Mouse (Mus musculus): ENCODE results near the gene Tfec. TPM values are rescaled to one million over a fixed set of nuclear protein-coding genes. Genes with fewer than 3 reads are reported as not detected.

Gene Tfec
- polyA plus RNA-seq (2016; fragmentation: Nextera tagmentation; extraction: Ambion mirVana): 0.24 and 0.26 TPM in 2 replicates

DNA sequence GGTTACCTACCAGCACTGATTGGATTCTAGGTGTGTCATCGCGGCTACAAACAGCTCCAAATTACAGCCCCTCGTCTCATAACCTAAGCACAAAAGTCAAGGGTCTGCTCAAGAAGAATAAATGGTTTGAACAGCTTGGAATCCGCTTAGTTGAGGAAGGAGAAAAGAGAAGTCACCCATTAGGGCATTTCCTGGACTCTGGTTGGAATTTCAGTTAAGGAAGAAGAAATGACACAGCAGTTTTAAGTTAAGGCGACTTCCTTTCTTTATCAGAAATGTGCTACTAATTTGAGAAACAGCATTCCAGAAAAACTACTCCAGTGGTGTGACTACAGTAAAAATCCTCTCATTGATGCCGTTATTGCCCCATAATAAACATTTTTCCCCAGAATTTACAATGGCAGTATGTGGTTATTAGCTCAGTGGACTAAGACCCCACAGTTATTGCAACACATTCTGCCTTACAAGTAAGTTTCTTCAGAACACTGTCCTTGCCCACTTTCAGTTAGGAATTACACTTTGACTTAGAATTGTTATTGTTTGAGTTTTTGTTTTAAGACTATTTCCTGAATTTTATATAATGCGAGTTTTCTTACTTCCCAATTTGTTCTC is at the start of gene Tfec:
Gene Tfec, minus strand, starts transcription at position 191 of the 612 bp plus-strand sequence.
- 68% methylated on average over 7 of the region's 7 CpGs for WGBS
- H3K4me3 ChIP-seq: no peak within 1 kb of the TSS
- H3K4me2 ChIP-seq: no peak within 1 kb of the TSS
- no peaks in the 10 kb centered on the region for H3K9me3 ChIP-seq (replicated peaks)
- no peaks in the 10 kb centered on the region for H3K4me1 ChIP-seq (replicated peaks)
- no peak within 1 kb of the TSS for H3K9ac ChIP-seq
- no peak for ATAC-seq (ENCODE audit: insufficient number of reproducible peaks, low FRiP score)
- H3K27ac ChIP-seq (ENCODE audit: poor library complexity, severe bottlenecking): no peak within 1 kb of the TSS
- no peaks in the 10 kb centered on the region for H3K27me3 ChIP-seq (replicated peaks)
- H3K36me3 ChIP-seq: no peaks in the 10 kb centered on the region

DNA sequence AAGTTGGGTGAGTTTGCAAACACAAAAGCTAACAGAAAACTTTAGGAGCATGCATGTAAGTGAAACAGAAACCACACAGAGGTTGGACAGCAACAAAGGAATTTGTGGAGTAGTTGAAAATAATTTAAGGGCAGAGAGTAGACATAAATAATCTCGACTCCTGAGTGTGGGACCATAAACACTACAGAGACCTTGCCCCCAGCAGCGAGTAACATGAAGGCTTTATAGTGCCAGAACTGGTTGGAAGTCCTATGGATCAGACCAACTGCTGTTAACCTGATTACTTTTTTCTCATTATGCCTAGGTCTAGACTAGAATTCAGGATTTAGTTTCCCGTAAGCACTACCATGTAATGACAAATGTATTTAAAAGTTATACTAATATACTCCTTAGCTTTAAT is 49.6 kb upstream of the Tfec start:
- Histone ChIP-seq H3K9me3 (replicated peaks) (no peaks in the 10 kb centered on the region), H3K27ac (ENCODE audit: poor library complexity, severe bottlenecking) (no peak overlapping the region), H3K27me3 (replicated peaks) (no peaks in the 10 kb centered on the region), H3K36me3 (no peaks in the 10 kb centered on the region), H3K4me2 (no peak overlapping the region), H3K4me1 (replicated peaks) (no peaks in the 10 kb centered on the region), H3K4me3 (no peak overlapping the region), H3K9ac (no peak overlapping the region)
- no peak for ATAC-seq (ENCODE audit: insufficient number of reproducible peaks, low FRiP score)
- WGBS: 66% methylated on average over 3 of the region's 3 CpGs

DNA sequence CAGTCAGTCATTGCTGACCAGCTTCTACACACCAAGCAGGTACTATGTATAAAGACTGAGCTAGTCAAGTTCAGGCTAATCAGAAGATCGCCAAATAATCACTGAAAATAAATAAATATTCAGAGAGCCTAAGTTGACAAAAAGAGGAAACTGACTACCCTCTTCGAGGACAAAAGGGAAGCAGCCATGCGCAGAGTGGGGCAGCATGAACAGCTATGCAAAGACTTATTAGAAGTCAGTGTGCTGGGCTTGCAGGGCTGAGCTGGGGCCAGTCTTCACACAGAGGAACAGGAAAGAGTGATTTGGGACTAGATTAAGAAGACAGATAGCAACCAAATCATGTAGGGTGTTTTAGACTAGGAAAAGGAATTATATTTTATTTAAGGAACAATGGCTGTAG is 45.3 kb upstream of the Tfec start:
- no peak for ATAC-seq (ENCODE audit: insufficient number of reproducible peaks, low FRiP score)
- no peak overlapping the region for H3K4me2 ChIP-seq
- H3K4me3 ChIP-seq: no peak overlapping the region
- H3K4me1 ChIP-seq (replicated peaks): no peaks in the 10 kb centered on the region
- no peak overlapping the region for H3K9ac ChIP-seq
- WGBS: 76% methylated on average over 3 of the region's 3 CpGs
- no peaks in the 10 kb centered on the region for H3K9me3 ChIP-seq (replicated peaks)
- H3K27me3 ChIP-seq (replicated peaks): no peaks in the 10 kb centered on the region
- H3K36me3 ChIP-seq: no peaks in the 10 kb centered on the region
- H3K27ac ChIP-seq (ENCODE audit: poor library complexity, severe bottlenecking): no peak overlapping the region

DNA sequence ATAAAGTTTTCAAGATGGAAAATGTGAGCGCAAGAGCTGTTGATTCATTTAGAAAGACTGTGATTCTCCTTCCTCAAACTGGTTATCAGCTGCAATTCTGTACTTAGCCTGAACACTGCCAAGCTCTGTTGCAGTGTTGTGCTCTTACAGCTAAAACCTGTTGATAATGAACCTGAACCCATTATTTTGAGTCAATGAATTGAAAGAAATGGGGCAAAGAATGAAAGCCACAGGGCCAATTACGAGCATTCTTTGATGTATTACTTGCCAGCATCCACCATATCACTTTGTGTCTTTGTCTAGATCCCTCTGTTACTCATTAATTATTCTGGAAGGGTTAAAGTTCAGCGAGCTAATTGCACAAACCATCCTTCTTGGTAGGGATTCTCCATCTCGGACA is 44.2 kb upstream of the Tfec start:
- H3K4me1 ChIP-seq (replicated peaks): no peaks in the 10 kb centered on the region

DNA sequence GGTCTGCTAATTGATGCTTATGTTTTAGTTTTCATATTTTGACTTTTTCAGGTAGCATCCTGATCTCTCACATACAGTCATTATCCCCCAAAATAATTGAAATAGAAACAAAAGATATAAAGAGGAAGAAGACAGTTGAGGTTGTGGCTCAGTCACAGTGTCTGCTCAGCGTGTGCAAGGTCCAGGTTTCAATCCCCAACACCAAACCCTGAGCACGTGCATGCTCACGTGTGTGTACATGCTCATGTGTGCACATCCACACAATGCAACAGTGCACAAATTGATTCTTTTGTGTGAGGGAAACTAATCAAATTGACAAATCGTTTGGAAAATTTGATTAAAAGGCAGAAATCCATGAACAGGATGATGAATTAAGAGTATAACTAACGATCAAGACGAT is 32.8 kb upstream of the Tfec start:
- WGBS: 81% methylated on average over 6 of the region's 6 CpGs
- ATAC-seq (ENCODE audit: insufficient number of reproducible peaks, low FRiP score): no peak

More for the DNA sequence above, 44.2 kb upstream of the Tfec start:
- Histone ChIP-seq H3K9me3 (replicated peaks) (no peaks in the 10 kb centered on the region), H3K4me3 (no peak overlapping the region), H3K9ac (no peak overlapping the region), H3K27ac (ENCODE audit: poor library complexity, severe bottlenecking) (no peak overlapping the region), H3K4me2 (no peak overlapping the region), H3K27me3 (replicated peaks) (no peaks in the 10 kb centered on the region), H3K36me3 (no peaks in the 10 kb centered on the region)
- WGBS: 77% methylated on average over 4 of the region's 4 CpGs
- ATAC-seq (ENCODE audit: insufficient number of reproducible peaks, low FRiP score): no peak

DNA sequence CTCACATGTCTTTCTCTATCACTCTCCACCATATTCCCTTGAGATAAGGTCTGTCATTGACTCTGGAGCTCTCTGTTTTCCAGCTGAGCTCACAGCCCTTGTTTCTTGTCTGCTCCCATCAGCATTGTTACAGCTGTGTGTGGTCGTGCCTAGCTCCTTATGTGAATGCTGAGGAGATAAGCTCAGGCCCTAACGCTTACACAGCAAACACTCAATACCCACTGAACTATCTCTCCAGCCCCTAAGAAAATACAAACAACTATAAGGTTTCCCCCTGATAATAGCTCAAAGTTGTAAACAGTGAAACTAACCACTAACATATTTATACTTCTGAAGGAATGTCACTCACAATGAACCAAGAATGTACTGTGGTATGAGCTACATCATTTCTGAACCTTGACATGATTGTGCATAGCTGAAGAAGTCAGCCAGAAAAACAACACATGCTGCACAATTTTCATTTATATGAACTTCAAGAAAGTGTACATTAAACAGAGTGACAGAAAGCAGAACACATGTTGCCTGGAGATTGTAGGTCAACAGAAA is 21.9 kb upstream of the Tfec start:
- no peak overlapping the region for H3K4me3 ChIP-seq
- H3K9ac ChIP-seq: no peak overlapping the region
- no peak overlapping the region for H3K27ac ChIP-seq (ENCODE audit: poor library complexity, severe bottlenecking)
- WGBS: 2% methylated on average over 2 of the region's 2 CpGs
- no peak overlapping the region for H3K4me2 ChIP-seq
- H3K9me3 ChIP-seq (replicated peaks): no peaks in the 10 kb centered on the region
- no peak for ATAC-seq (ENCODE audit: insufficient number of reproducible peaks, low FRiP score)
- H3K27me3 ChIP-seq (replicated peaks): no peaks in the 10 kb centered on the region
- H3K4me1 ChIP-seq (replicated peaks): no peaks in the 10 kb centered on the region
- no peaks in the 10 kb centered on the region for H3K36me3 ChIP-seq

More for the DNA sequence above, 32.8 kb upstream of the Tfec start:
- Histone ChIP-seq H3K27ac (ENCODE audit: poor library complexity, severe bottlenecking) (no peak overlapping the region), H3K4me3 (no peak overlapping the region), H3K9ac (no peak overlapping the region), H3K36me3 (no peaks in the 10 kb centered on the region), H3K4me2 (no peak overlapping the region), H3K9me3 (replicated peaks) (no peaks in the 10 kb centered on the region), H3K4me1 (replicated peaks) (no peaks in the 10 kb centered on the region), H3K27me3 (replicated peaks) (no peaks in the 10 kb centered on the region)

DNA sequence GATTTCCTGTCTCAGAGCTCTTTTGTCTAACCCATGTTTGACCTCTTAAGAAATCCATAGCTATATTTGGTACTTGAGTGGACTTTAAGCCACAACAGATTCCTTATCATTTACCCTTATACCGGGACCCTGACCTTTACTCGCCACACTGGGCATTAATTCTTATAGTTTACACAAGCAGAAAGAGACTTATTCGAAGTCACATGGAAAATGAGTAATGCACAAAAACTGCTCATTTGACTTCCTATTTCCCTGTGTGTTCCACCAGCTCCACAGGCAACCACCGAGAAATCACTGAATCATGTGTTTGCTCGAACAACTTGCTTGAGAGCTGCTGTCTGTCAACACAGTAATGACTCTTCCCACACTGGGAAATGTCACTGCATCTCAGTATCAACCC is 6.4 kb downstream of the Tfec start:
- no peak overlapping the region for H3K4me3 ChIP-seq
- H3K9me3 ChIP-seq (replicated peaks): no peaks in the 10 kb centered on the region
- no peaks in the 10 kb centered on the region for H3K4me1 ChIP-seq (replicated peaks)
- no peak overlapping the region for H3K4me2 ChIP-seq
- H3K27ac ChIP-seq (ENCODE audit: poor library complexity, severe bottlenecking): no peak overlapping the region
- WGBS: 41% methylated on average over 5 of the region's 5 CpGs
- no peak for ATAC-seq (ENCODE audit: insufficient number of reproducible peaks, low FRiP score)
- no peak overlapping the region for H3K9ac ChIP-seq
- H3K36me3 ChIP-seq: no peaks in the 10 kb centered on the region
- no peaks in the 10 kb centered on the region for H3K27me3 ChIP-seq (replicated peaks)

DNA sequence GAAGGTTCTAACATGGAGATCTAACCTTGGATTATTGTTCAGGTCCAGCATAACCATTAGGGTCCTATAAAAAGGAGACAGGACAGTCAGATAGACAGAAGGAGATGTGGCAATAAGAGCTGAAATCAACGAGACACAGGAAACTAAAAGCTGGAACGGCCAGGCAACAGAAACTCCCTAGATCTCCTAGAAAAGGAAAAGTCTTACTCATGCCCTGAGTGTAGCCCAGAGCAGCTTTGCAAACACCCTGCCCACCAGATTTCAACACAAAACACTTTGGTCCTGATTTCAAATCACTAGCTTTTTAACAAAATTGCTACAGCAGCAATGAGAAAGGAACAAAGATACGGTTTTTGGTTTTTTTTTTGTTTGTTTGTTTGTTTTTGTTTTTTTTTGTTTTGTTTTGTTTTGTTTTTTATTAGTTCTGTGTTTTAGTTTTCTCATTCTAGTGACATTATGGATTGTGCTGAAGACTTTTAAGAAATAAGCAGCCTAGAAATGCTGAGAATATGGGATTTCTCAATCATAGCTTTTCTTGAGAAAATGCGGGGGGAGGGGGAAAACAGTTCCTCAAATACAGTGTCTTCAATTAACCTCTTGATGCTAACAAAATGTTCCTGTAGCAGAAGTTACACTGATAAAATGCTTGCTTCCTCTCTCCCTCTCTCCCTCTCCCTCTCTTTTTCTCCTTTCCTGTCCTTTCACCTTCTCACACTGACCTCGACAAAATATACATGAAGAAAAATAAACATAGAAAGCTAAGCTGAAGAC is 14.5 kb downstream of the Tfec start:
- H3K4me1 ChIP-seq (replicated peaks): no peaks in the 10 kb centered on the region
- no peaks in the 10 kb centered on the region for H3K9me3 ChIP-seq (replicated peaks)
- no peak overlapping the region for H3K27ac ChIP-seq (ENCODE audit: poor library complexity, severe bottlenecking)
- H3K36me3 ChIP-seq: no peaks in the 10 kb centered on the region
- WGBS: 59% methylated on average over 5 of the region's 5 CpGs
- no peak overlapping the region for H3K9ac ChIP-seq
- H3K4me3 ChIP-seq: no peak overlapping the region
- H3K4me2 ChIP-seq: no peak overlapping the region
- no peaks in the 10 kb centered on the region for H3K27me3 ChIP-seq (replicated peaks)
- ATAC-seq (ENCODE audit: insufficient number of reproducible peaks, low FRiP score): no peak

DNA sequence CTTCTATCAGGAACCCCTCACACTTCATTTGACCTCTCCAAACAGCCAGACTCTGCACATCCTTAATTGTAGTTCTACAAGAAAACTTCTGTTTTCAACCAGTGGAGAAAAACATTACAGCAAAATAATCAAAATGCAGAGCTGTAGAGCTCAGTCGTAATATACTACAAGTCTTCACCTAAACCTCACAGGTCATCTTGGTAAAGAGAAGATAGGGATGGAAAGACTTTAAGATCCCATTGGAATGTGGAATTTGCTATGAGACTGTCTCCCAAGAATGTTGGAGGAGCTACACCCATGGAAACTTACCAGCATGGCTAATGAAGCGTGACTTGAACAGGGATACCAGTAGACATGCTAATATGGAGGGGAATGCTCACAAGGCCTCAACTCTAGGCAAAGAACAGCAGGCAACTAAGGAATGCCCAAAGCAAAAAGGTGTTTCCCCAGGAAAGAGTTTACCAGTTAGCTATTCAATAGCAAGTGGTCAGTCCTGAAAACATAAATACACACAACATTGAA is 24.2 kb downstream of the Tfec start:
- no peak overlapping the region for H3K4me2 ChIP-seq
- no peak overlapping the region for H3K4me3 ChIP-seq
- no peak overlapping the region for H3K9ac ChIP-seq
- WGBS: 86% methylated on average over 2 of the region's 2 CpGs
- H3K9me3 ChIP-seq (replicated peaks): no peaks in the 10 kb centered on the region
- no peak overlapping the region for H3K27ac ChIP-seq (ENCODE audit: poor library complexity, severe bottlenecking)
- H3K4me1 ChIP-seq (replicated peaks): no peaks in the 10 kb centered on the region
- no peaks in the 10 kb centered on the region for H3K36me3 ChIP-seq
- ATAC-seq (ENCODE audit: insufficient number of reproducible peaks, low FRiP score): no peak
- H3K27me3 ChIP-seq (replicated peaks): no peaks in the 10 kb centered on the region

DNA sequence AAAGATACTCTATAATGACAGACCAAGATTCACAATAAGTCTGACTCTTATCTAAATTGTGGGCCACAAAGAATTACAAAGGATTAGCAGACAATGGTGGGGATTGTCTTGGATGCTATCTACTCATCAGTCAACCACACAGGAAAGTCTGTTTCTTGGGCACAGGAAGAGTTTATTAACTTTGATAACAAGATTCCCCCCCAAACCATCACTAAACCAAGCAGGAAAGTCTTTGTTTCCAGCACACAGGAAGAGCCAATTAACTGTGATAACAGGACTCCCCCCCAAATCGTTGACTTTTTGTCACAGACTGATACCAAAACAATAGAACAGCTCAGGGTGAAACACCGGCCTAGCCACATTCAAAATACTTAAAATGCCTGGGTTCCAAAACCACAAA is 28.2 kb downstream of the Tfec start:
- Histone ChIP-seq H3K9ac (no peak overlapping the region), H3K36me3 (no peaks in the 10 kb centered on the region), H3K4me1 (replicated peaks) (no peaks in the 10 kb centered on the region), H3K27ac (ENCODE audit: poor library complexity, severe bottlenecking) (no peak overlapping the region), H3K9me3 (replicated peaks) (no peaks in the 10 kb centered on the region), H3K27me3 (replicated peaks) (no peaks in the 10 kb centered on the region), H3K4me2 (no peak overlapping the region), H3K4me3 (no peak overlapping the region)
- 25% methylated on average over 2 of the region's 2 CpGs for WGBS
- ATAC-seq (ENCODE audit: insufficient number of reproducible peaks, low FRiP score): no peak

DNA sequence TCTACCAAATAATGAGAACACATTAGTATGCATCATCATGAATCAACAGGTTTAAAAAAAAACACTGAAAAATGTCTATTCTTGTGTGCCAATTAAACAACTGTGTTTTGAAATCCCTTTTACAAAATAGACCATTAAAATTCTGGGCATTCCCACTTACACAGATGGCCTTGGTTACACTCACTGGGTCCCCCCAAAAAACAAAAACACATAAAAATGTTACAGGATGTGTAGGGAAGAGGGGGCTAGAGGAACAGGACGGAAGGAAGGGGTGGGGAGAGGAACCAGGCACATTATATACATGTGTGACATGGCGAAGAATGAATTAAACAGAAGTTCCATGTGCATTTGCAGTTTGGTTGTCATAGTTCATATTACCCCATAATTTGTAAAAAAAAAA is 29.9 kb downstream of the Tfec start:
- Histone ChIP-seq H3K4me3 (no peak overlapping the region), H3K4me2 (no peak overlapping the region), H3K27ac (ENCODE audit: poor library complexity, severe bottlenecking) (no peak overlapping the region), H3K27me3 (replicated peaks) (no peaks in the 10 kb centered on the region), H3K4me1 (replicated peaks) (no peaks in the 10 kb centered on the region), H3K9me3 (replicated peaks) (no peaks in the 10 kb centered on the region), H3K9ac (no peak overlapping the region), H3K36me3 (no peaks in the 10 kb centered on the region)
- ATAC-seq (ENCODE audit: insufficient number of reproducible peaks, low FRiP score): no peak
- 73% methylated on average over 2 of the region's 2 CpGs for WGBS

All from heart, embryonic 12.5 days (tissue).